Mouse (Mus musculus): ENCODE measurements around the gene Thumpd2. TPM values are rescaled to one million over a fixed set of nuclear protein-coding genes. Genes with fewer than 3 reads are reported as not detected.

Gene Thumpd2
- 8.9 and 9.5 TPM in 2 replicates for polyA plus RNA-seq (2015; fragmentation: Nextera tagmentation; extraction: Ambion mirVana)

- H3K9ac ChIP-seq, result peak within 1 kb of the TSS; percentile 97
- H3K9me3 ChIP-seq, result no peaks in the 10 kb centered on the region
- H3K4me1 ChIP-seq, result peaks cover 24% of the 10 kb centered on the region
- H3K36me3 ChIP-seq, result peaks cover 14% of the 10 kb centered on the region
- H3K27me3 ChIP-seq (replicated peaks), result no peaks in the 10 kb centered on the region
- WGBS, result under 1% methylated on average over 29 of the region's 29 CpGs
- peak; percentile 85 for ATAC-seq (ENCODE audit: extremely low read depth, insufficient number of reproducible peaks, low FRiP score, low TSS enrichment)
- H3K4me2 ChIP-seq, result peak within 1 kb of the TSS; percentile 72
- H3K27ac ChIP-seq (replicated peaks), result peak within 1 kb of the TSS; percentile 84
- peak within 1 kb of the TSS; percentile 92 for H3K4me3 ChIP-seq
Measured at GRCm38 (mm10) chr17:81064979-81065311, at the start of gene Thumpd2. Gene Thumpd2, minus strand, starts transcription at chr17:81065082.

GRCm38 (mm10) chr17:81104237-81104636 is 39.4 kb upstream of the Thumpd2 start:
- Histone ChIP-seq H3K4me2 (no peak overlapping the region), H3K9ac (no peak overlapping the region), H3K36me3 (no peaks in the 10 kb centered on the region), H3K4me1 (peaks cover 8% of the 10 kb centered on the region; the same call in 1 of the 2 replicates), H3K27me3 (replicated peaks) (no peaks in the 10 kb centered on the region), H3K27ac (replicated peaks) (no peak overlapping the region), H3K9me3 (no peaks in the 10 kb centered on the region), H3K4me3 (no peak overlapping the region)
- ATAC-seq (ENCODE audit: extremely low read depth, insufficient number of reproducible peaks, low FRiP score, low TSS enrichment), result no peak
- WGBS, result 70% methylated on average over 2 of the region's 2 CpGs

GRCm38 (mm10) chr17:81102866-81103265 is 38.0 kb upstream of the Thumpd2 start:
- peaks cover 8% of the 10 kb centered on the region; the same call in 1 of the 2 replicates for H3K4me1 ChIP-seq
- ATAC-seq (ENCODE audit: extremely low read depth, insufficient number of reproducible peaks, low FRiP score, low TSS enrichment), result no peak
- H3K27me3 ChIP-seq (replicated peaks), result no peaks in the 10 kb centered on the region
- H3K36me3 ChIP-seq, result no peaks in the 10 kb centered on the region
- H3K4me2 ChIP-seq, result peak overlapping the region; percentile 27
- H3K4me3 ChIP-seq, result no peak overlapping the region
- H3K9ac ChIP-seq, result no peak overlapping the region
- H3K9me3 ChIP-seq, result no peaks in the 10 kb centered on the region
- 28% methylated on average over 8 of the region's 8 CpGs for WGBS
- H3K27ac ChIP-seq (replicated peaks), result no peak overlapping the region

- H3K36me3 ChIP-seq, result no peaks in the 10 kb centered on the region
- no peak overlapping the region for H3K27ac ChIP-seq (replicated peaks)
- no peaks in the 10 kb centered on the region for H3K9me3 ChIP-seq
- H3K4me1 ChIP-seq, result peaks cover 8% of the 10 kb centered on the region; the same call in 1 of the 2 replicates
- H3K27me3 ChIP-seq (replicated peaks), result no peaks in the 10 kb centered on the region
- H3K4me3 ChIP-seq, result no peak overlapping the region
- no peak overlapping the region for H3K4me2 ChIP-seq
- ATAC-seq (ENCODE audit: extremely low read depth, insufficient number of reproducible peaks, low FRiP score, low TSS enrichment), result no peak
- no peak overlapping the region for H3K9ac ChIP-seq
Measured at GRCm38 (mm10) chr17:81098444-81098843, 33.6 kb upstream of the Thumpd2 start.

GRCm38 (mm10) chr17:81096490-81096889 is 31.6 kb upstream of the Thumpd2 start:
- no peak overlapping the region for H3K4me3 ChIP-seq
- no peak overlapping the region for H3K9ac ChIP-seq
- no peaks in the 10 kb centered on the region for H3K36me3 ChIP-seq
- H3K9me3 ChIP-seq, result no peaks in the 10 kb centered on the region
- WGBS, result 80% methylated on average over 2 of the region's 2 CpGs
- H3K4me2 ChIP-seq, result no peak overlapping the region
- no peaks in the 10 kb centered on the region for H3K4me1 ChIP-seq
- no peaks in the 10 kb centered on the region for H3K27me3 ChIP-seq (replicated peaks)
- no peak for ATAC-seq (ENCODE audit: extremely low read depth, insufficient number of reproducible peaks, low FRiP score, low TSS enrichment)
- H3K27ac ChIP-seq (replicated peaks), result no peak overlapping the region

GRCm38 (mm10) chr17:81092794-81093193 is 27.9 kb upstream of the Thumpd2 start:
- H3K27ac ChIP-seq (replicated peaks), result no peak overlapping the region
- H3K36me3 ChIP-seq, result no peaks in the 10 kb centered on the region
- WGBS, result 81% methylated on average over 5 of the region's 5 CpGs
- no peaks in the 10 kb centered on the region for H3K27me3 ChIP-seq (replicated peaks)
- ATAC-seq (ENCODE audit: extremely low read depth, insufficient number of reproducible peaks, low FRiP score, low TSS enrichment), result no peak
- H3K4me1 ChIP-seq, result no peaks in the 10 kb centered on the region
- H3K9me3 ChIP-seq, result no peaks in the 10 kb centered on the region
- no peak overlapping the region for H3K9ac ChIP-seq
- H3K4me3 ChIP-seq, result no peak overlapping the region
- no peak overlapping the region for H3K4me2 ChIP-seq

- Histone ChIP-seq H3K4me2 (no peak overlapping the region), H3K4me3 (no peak overlapping the region), H3K9me3 (no peaks in the 10 kb centered on the region), H3K9ac (no peak overlapping the region), H3K27me3 (replicated peaks) (no peaks in the 10 kb centered on the region), H3K27ac (replicated peaks) (no peak overlapping the region), H3K36me3 (no peaks in the 10 kb centered on the region), H3K4me1 (no peaks in the 10 kb centered on the region)
- no peak for ATAC-seq (ENCODE audit: extremely low read depth, insufficient number of reproducible peaks, low FRiP score, low TSS enrichment)
- WGBS, result 64% methylated on average over 3 of the region's 3 CpGs
Measured at GRCm38 (mm10) chr17:81088866-81089265, 24.0 kb upstream of the Thumpd2 start.

GRCm38 (mm10) chr17:81087735-81088134 is 22.9 kb upstream of the Thumpd2 start:
- Histone ChIP-seq H3K4me1 (no peaks in the 10 kb centered on the region), H3K9me3 (no peaks in the 10 kb centered on the region), H3K27ac (replicated peaks) (no peak overlapping the region), H3K36me3 (no peaks in the 10 kb centered on the region), H3K4me2 (no peak overlapping the region), H3K4me3 (no peak overlapping the region), H3K27me3 (replicated peaks) (no peaks in the 10 kb centered on the region), H3K9ac (no peak overlapping the region)
- ATAC-seq (ENCODE audit: extremely low read depth, insufficient number of reproducible peaks, low FRiP score, low TSS enrichment), result no peak
- 84% methylated on average over 4 of the region's 4 CpGs for WGBS

GRCm38 (mm10) chr17:81064279-81064978 is 453 bp downstream of the Thumpd2 start:
- Histone ChIP-seq H3K4me1 (peaks cover 24% of the 10 kb centered on the region), H3K9me3 (no peaks in the 10 kb centered on the region), H3K4me2 (peak overlapping the region; percentile 72), H3K36me3 (peaks cover 18% of the 10 kb centered on the region), H3K9ac (peak overlapping the region; percentile 97), H3K27ac (replicated peaks) (peak overlapping the region; percentile 84), H3K4me3 (peak overlapping the region; percentile 92), H3K27me3 (replicated peaks) (no peaks in the 10 kb centered on the region)
- WGBS, result 13% methylated on average over 28 of the region's 28 CpGs
- ATAC-seq (ENCODE audit: extremely low read depth, insufficient number of reproducible peaks, low FRiP score, low TSS enrichment), result peak; percentile 40; the same call in 1 of the 2 replicates

- no peak for ATAC-seq (ENCODE audit: extremely low read depth, insufficient number of reproducible peaks, low FRiP score, low TSS enrichment)
- whole genome bisulfite sequencing, result 65% methylated on average over 3 of the region's 3 CpGs
- Histone ChIP-seq H3K4me1 (peaks cover 24% of the 10 kb centered on the region), H3K4me3 (no peak overlapping the region), H3K9ac (no peak overlapping the region), H3K27ac (replicated peaks) (peak overlapping the region; percentile 59), H3K4me2 (no peak overlapping the region), H3K9me3 (no peaks in the 10 kb centered on the region), H3K27me3 (replicated peaks) (no peaks in the 10 kb centered on the region), H3K36me3 (peaks cover 19% of the 10 kb centered on the region)
Measured at GRCm38 (mm10) chr17:81063346-81063745, 1.5 kb downstream of the Thumpd2 start.

- peaks cover 24% of the 10 kb centered on the region for H3K4me1 ChIP-seq
- no peak for ATAC-seq (ENCODE audit: extremely low read depth, insufficient number of reproducible peaks, low FRiP score, low TSS enrichment)
- no peaks in the 10 kb centered on the region for H3K9me3 ChIP-seq
- no peak overlapping the region for H3K4me3 ChIP-seq
- peaks cover 19% of the 10 kb centered on the region for H3K36me3 ChIP-seq
- WGBS, result 26% methylated on average over 6 of the region's 6 CpGs
- peak overlapping the region; percentile 59 for H3K27ac ChIP-seq (replicated peaks)
- no peak overlapping the region for H3K9ac ChIP-seq
- no peak overlapping the region for H3K4me2 ChIP-seq
- no peaks in the 10 kb centered on the region for H3K27me3 ChIP-seq (replicated peaks)
Measured at GRCm38 (mm10) chr17:81062349-81062871, 2.5 kb downstream of the Thumpd2 start.

Data from heart, embryonic 13.5 days (tissue).